Mouse (Mus musculus): ENCODE results near the gene Arhgap24. TPM values are rescaled to one million over a fixed set of nuclear protein-coding genes. Genes with fewer than 3 reads are reported as not detected.

Arhgap24 gene
- polyA plus RNA-seq, 1 experiment, result 1.7 TPM

DNA sequence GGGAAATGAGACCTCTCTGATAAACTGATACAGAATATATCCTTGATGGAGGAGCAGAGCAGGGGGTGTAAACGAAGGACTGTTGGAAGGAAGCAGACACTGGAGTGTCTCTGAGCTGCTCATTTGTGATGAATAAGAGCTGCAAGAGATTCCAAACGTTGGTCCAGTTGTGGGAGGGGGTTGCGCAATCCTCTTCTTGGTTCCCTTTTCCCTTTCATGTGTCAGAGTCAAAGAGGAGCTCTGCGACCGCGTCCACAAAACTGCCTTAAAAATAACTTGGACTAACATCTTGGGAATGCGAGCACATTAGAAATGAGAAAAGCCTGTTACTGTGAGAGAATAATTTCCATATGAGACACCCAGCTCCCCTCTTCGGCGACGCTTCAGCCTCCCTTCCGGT lies 312.3 kb downstream of the Arhgap24 start:
- TF ChIP-seq CTCF (IDR thresholded peaks at IDR 0.05; ENCODE audit: low read depth, low read length), result no peak
- TF ChIP-seq POLR2A (IDR thresholded peaks at IDR 0.05; ENCODE audit: borderline replicate concordance, low read depth, low read length), result no peak
- Histone ChIP-seq H3K4me1 (ENCODE audit: control insufficient read depth, insufficient read depth, low read length) (peaks cover 22% of the 10 kb centered on the region), H3K27ac (ENCODE audit: insufficient read depth, low read depth, low read length) (no peak overlapping the region), H3K4me3 (ENCODE audit: insufficient read depth, low read length) (no peak overlapping the region)

DNA sequence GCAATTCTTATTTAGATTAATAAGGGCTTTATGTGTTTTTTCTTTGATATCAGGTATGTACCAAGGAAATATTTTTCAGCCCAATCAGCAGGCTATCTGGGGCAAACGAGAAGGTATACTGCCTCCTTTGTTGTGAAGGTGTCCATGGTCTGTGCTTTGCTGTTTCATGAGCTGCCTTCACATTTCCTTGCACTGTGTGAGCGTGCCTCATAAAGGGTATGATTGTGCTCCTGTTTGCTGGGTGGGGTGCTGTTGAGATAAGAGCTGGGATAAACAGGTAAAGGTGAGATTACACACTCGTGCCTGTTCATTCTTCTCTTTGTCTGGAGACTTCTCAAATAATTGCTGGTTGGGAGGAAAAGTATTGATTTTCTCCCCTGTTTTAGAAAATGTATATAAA lies 320.3 kb downstream of the Arhgap24 start:
- Histone ChIP-seq H3K27ac (ENCODE audit: insufficient read depth, low read depth, low read length) (no peak overlapping the region), H3K4me1 (ENCODE audit: control insufficient read depth, insufficient read depth, low read length) (peaks cover 3% of the 10 kb centered on the region; the same call in 1 of the 2 replicates), H3K4me3 (ENCODE audit: insufficient read depth, low read length) (no peak overlapping the region)
- no peak for TF ChIP-seq CTCF (IDR thresholded peaks at IDR 0.05; ENCODE audit: low read depth, low read length)
- TF ChIP-seq POLR2A (IDR thresholded peaks at IDR 0.05; ENCODE audit: borderline replicate concordance, low read depth, low read length), result no peak

DNA sequence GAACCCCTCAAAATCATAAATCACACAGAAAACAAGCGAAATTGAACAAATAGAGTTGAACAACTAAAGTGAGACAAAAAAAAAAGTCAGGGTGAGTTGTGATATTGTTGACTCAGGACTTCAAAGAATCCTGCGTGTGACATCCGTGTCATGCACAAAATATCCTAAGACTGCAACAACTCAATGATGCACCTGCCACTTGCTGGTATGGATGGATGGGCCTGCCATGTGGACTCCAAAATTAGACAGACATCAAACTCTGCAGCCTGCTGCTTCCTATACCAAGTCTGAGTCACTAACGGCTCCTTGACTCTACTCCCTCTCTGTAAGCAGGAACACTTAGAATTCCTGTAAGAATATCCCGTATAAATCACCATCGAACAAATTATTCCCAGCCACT lies 321.6 kb downstream of the Arhgap24 start:
- H3K27ac ChIP-seq (ENCODE audit: insufficient read depth, low read depth, low read length), result no peak overlapping the region
- TF ChIP-seq POLR2A (IDR thresholded peaks at IDR 0.05; ENCODE audit: borderline replicate concordance, low read depth, low read length) (no peak), CTCF (IDR thresholded peaks at IDR 0.05; ENCODE audit: low read depth, low read length) (no peak)
- H3K4me3 ChIP-seq (ENCODE audit: insufficient read depth, low read length), result no peak overlapping the region
- H3K4me1 ChIP-seq (ENCODE audit: control insufficient read depth, insufficient read depth, low read length), result peaks cover 3% of the 10 kb centered on the region; the same call in 1 of the 2 replicates

DNA sequence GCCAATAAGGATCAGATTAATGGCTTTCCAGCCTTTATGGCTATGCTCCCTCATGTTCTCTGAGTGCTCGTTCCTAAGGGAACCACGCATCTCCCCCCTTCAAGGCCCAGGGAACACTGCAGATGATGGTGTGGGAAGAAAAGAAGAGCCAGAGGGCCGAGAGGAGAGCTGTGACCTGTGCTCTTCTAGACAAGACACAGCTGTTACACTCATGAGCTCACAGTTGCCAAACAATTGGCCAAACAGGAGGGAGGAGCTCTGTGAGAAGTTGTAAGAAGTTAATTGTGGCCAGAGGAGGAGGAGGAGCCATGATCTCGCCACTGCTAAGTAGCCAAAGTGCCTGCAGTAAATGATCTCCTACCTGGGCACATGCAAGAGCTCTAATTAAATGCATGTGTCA lies 322.5 kb downstream of the Arhgap24 start:
- TF ChIP-seq POLR2A (IDR thresholded peaks at IDR 0.05; ENCODE audit: borderline replicate concordance, low read depth, low read length), result no peak
- no peak for TF ChIP-seq CTCF (IDR thresholded peaks at IDR 0.05; ENCODE audit: low read depth, low read length)
- H3K4me3 ChIP-seq (ENCODE audit: insufficient read depth, low read length), result no peak overlapping the region

GRCm38 (mm10) chr5:102807518-102807917 lies 326.3 kb downstream of the Arhgap24 start:
- H3K27ac ChIP-seq (ENCODE audit: insufficient read depth, low read depth, low read length), result no peak overlapping the region
- TF ChIP-seq POLR2A (IDR thresholded peaks at IDR 0.05; ENCODE audit: borderline replicate concordance, low read depth, low read length), result no peak
- TF ChIP-seq CTCF (IDR thresholded peaks at IDR 0.05; ENCODE audit: low read depth, low read length), result no peak
- H3K4me1 ChIP-seq (ENCODE audit: control insufficient read depth, insufficient read depth, low read length), result peaks cover 3% of the 10 kb centered on the region; the same call in 1 of the 2 replicates
- no peak overlapping the region for H3K4me3 ChIP-seq (ENCODE audit: insufficient read depth, low read length)

More for the DNA sequence above, 322.5 kb downstream of the Arhgap24 start:
- H3K4me1 ChIP-seq (ENCODE audit: control insufficient read depth, insufficient read depth, low read length), result peaks cover 3% of the 10 kb centered on the region; the same call in 1 of the 2 replicates
- no peak overlapping the region for H3K27ac ChIP-seq (ENCODE audit: insufficient read depth, low read depth, low read length)

DNA sequence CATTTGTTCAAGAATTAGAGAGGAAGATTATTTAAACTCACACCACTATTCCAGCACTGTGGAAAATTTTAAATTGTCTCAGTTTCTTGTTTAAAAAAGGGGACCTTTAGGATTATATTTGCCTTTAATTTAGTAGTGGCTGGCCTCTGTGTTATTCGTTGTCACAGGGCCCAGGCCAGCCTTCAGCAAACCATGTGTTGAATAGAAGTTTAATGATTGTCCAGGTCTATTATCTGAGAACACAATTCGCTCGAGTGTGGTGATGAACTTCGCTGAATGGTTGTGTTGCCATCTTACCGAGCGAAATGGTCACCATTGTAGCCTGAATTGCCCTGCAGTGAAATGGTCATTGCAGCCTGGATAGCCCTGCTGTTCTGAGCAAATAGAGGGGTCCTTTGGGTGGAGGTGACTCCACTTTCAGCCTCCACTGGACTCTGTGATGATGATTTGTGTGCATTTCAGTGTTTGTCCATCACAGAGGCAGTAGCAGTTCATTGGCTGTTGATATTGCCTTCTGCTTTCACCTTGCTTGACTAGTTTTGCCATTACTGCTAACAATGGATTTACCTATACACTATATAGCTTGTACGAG lies 329.3 kb downstream of the Arhgap24 start:
- TF ChIP-seq CTCF (IDR thresholded peaks at IDR 0.05; ENCODE audit: low read depth, low read length), result no peak
- TF ChIP-seq POLR2A (IDR thresholded peaks at IDR 0.05; ENCODE audit: borderline replicate concordance, low read depth, low read length), result no peak
- Histone ChIP-seq H3K27ac (ENCODE audit: insufficient read depth, low read depth, low read length) (no peak overlapping the region), H3K4me1 (ENCODE audit: control insufficient read depth, insufficient read depth, low read length) (no peaks in the 10 kb centered on the region), H3K4me3 (ENCODE audit: insufficient read depth, low read length) (no peak overlapping the region)

DNA sequence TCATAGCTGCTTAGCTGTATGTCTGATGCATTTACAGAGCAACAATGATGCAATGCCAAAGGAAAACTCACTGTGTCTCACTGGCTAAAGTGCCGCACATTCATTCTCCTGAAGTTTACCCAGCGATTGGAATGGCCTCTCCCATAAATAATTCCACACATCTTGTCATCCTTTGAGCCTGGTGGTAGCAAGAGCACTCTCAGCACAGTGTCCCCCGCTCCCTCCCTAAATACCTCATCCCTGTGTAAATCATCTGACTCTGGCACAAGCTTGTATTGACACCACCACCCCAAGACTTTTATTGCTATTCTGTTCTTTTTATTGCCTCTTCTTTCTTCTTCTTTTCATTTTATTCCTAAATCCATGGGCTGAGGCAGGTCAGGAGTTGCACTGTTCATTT lies 332.1 kb downstream of the Arhgap24 start:
- Histone ChIP-seq H3K27ac (ENCODE audit: insufficient read depth, low read depth, low read length) (no peak overlapping the region), H3K4me1 (ENCODE audit: control insufficient read depth, insufficient read depth, low read length) (no peaks in the 10 kb centered on the region), H3K4me3 (ENCODE audit: insufficient read depth, low read length) (no peak overlapping the region)
- TF ChIP-seq POLR2A (IDR thresholded peaks at IDR 0.05; ENCODE audit: borderline replicate concordance, low read depth, low read length) (no peak), CTCF (IDR thresholded peaks at IDR 0.05; ENCODE audit: low read depth, low read length) (no peak)

GRCm38 (mm10) chr5:102817641-102818040 lies 336.4 kb downstream of the Arhgap24 start:
- TF ChIP-seq POLR2A (IDR thresholded peaks at IDR 0.05; ENCODE audit: borderline replicate concordance, low read depth, low read length) (no peak), CTCF (IDR thresholded peaks at IDR 0.05; ENCODE audit: low read depth, low read length) (no peak)
- no peak overlapping the region for H3K4me3 ChIP-seq (ENCODE audit: insufficient read depth, low read length)
- no peaks in the 10 kb centered on the region for H3K4me1 ChIP-seq (ENCODE audit: control insufficient read depth, insufficient read depth, low read length)
- H3K27ac ChIP-seq (ENCODE audit: insufficient read depth, low read depth, low read length), result no peak overlapping the region

GRCm38 (mm10) chr5:102825538-102825937 lies 344.3 kb downstream of the Arhgap24 start:
- H3K4me3 ChIP-seq (ENCODE audit: insufficient read depth, low read length), result no peak overlapping the region
- no peak for TF ChIP-seq CTCF (IDR thresholded peaks at IDR 0.05; ENCODE audit: low read depth, low read length)
- no peak for TF ChIP-seq POLR2A (IDR thresholded peaks at IDR 0.05; ENCODE audit: borderline replicate concordance, low read depth, low read length)
- H3K27ac ChIP-seq (ENCODE audit: insufficient read depth, low read depth, low read length), result no peak overlapping the region
- peaks cover 5% of the 10 kb centered on the region; the same call in 1 of the 2 replicates for H3K4me1 ChIP-seq (ENCODE audit: control insufficient read depth, insufficient read depth, low read length)

DNA sequence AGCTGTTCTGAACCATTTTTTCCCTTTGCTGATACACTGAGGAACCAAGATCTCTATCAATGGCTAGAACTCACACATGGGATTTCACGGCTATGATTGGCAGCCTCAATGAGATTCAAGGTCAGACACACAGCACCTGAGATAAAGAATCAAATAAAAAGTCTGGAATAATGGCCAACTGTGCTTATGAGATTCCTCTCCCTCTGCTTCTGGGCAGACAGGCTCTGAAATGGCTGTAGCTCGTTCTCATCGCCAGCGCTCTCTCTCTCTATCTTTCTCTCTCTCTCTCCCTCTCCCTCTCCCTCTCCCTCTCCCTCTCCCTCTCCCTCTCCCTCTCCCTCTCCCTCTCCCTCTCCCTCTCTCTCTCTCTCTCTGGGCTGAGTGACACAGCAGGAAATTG lies 357.9 kb downstream of the Arhgap24 start:
- TF ChIP-seq CTCF (IDR thresholded peaks at IDR 0.05; ENCODE audit: low read depth, low read length), result no peak
- no peak for TF ChIP-seq POLR2A (IDR thresholded peaks at IDR 0.05; ENCODE audit: borderline replicate concordance, low read depth, low read length)

More for the DNA sequence above, 357.9 kb downstream of the Arhgap24 start:
- Histone ChIP-seq H3K4me1 (ENCODE audit: control insufficient read depth, insufficient read depth, low read length) (no peaks in the 10 kb centered on the region), H3K4me3 (ENCODE audit: insufficient read depth, low read length) (no peak overlapping the region), H3K27ac (ENCODE audit: insufficient read depth, low read depth, low read length) (no peak overlapping the region)
